Mouse (Mus musculus): ENCODE measurements around the gene Mecr.

DNA sequence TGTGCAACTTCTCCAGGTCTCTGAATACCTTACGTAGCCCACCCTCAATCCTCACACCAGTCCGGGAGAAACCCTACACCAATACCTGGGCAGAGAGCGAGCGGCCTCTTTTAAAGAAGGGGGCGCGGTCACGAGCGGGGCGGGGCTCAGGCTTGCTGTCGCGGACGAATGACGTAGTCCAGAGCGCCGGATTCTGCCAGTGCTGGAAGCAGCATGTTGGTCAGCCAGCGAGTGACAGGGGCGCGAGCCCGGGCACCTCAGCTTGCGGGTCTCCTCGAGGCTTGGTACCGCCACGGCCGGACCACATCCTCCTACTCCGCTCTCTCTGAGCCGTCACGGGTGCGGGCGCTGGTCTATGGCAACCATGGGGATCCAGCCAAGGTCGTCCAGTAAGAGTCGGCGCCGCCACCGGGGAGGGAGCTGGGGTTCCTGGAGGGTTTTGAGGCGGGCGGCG is at the start of gene Mecr:
- no peak for TF ChIP-seq CTCF (IDR thresholded peaks at IDR 0.05; ENCODE audit: insufficient read depth, low read length)
- TF ChIP-seq POLR2A (IDR thresholded peaks at IDR 0.05; ENCODE audit: borderline replicate concordance, extremely low read depth, low read depth, low read length), result peak; percentile 66; the same call in 1 of the 2 replicates

All from lung, adult 2 months (tissue).